Mouse (Mus musculus) liver, adult 2 months (tissue): ENCODE results near the gene Emsy. TPM values are rescaled to one million over a fixed set of nuclear protein-coding genes. Genes with fewer than 3 reads are reported as not detected.
A peak's percentile ranks its signal among the peaks of the same experiment; 100 is the strongest.

Experiments used
- DNase-seq: peaks from one replicate; pipeline ENCODE4 v3.0.0-alpha.2; 2011; ENCODE audit warnings: low read depth, low spot score; ENCODE audit errors: extremely low read depth
- H3K27ac ChIP-seq: fragments of 200-500 bp; replicated peaks from 2 replicates; pipeline ENCODE4 v1.5.1; 2012; ENCODE audit warnings: low read depth, mild to moderate bottlenecking, control low read depth, inconsistent platforms, low read length; ENCODE audit not compliant: insufficient read depth
- H3K27me3 ChIP-seq: fragments of 200-500 bp; 2 replicates; pipeline ENCODE4 v1.6.1; 2012; ENCODE audit warnings: mild to moderate bottlenecking, moderate library complexity, low read length, inconsistent platforms; ENCODE audit not compliant: control insufficient read depth, insufficient read depth
- H3K36me3 ChIP-seq: fragments of 200-500 bp; 2 replicates; pipeline ENCODE4 v1.6.1; 2012; ENCODE audit warnings: low read length, inconsistent platforms; ENCODE audit not compliant: control insufficient read depth, insufficient read depth
- H3K4me1 ChIP-seq: fragments of 200-500 bp; 2 replicates; pipeline ENCODE4 v1.6.1; 2011; ENCODE audit warnings: low read length; ENCODE audit not compliant: control insufficient read depth, insufficient read depth
- H3K4me3 ChIP-seq: fragments of 200-500 bp; 2 replicates; pipeline ENCODE4 v1.5.1; 2011; ENCODE audit warnings: low read depth, mild to moderate bottlenecking, control low read depth, low read length, moderate library complexity; ENCODE audit not compliant: insufficient read depth
- H3K79me2 ChIP-seq: fragments of 200-500 bp; 2 replicates; pipeline ENCODE4 v1.6.1; 2012; ENCODE audit warnings: inconsistent platforms, mild to moderate bottlenecking, low read length, moderate library complexity; ENCODE audit not compliant: control insufficient read depth, insufficient read depth
- H3K9ac ChIP-seq: fragments of 200-500 bp; 2 replicates; pipeline ENCODE4 v1.6.1; 2012; ENCODE audit warnings: low read depth, mild to moderate bottlenecking, control low read depth, inconsistent platforms, low read length
- CTCF ChIP-seq: fragments of 200-500 bp; IDR thresholded peaks from 2 replicates; pipeline ENCODE4 v1.5.1; 2011; ENCODE audit warnings: low read depth, low read length, control low read depth
- POLR2A ChIP-seq: fragments of 200-500 bp; IDR thresholded peaks from 2 replicates; pipeline ENCODE4 v1.6.1; 2011; ENCODE audit warnings: low read length, control low read depth; ENCODE audit not compliant: insufficient read depth; ENCODE audit errors: extremely low read depth
- WGBS: fragments of 180-500 bp; shearing (Covaris S2); methylation state at CpG from one replicate; pipeline ENCODE4 v1.1.7; 2018; 5-methylcytosine and 5-hydroxymethylcytosine counted together
- polyA plus RNA-seq: library from polyadenylated mRNA; depleted of rRNA; stranded (reverse); fragments of >200 nt; gene quantifications from 2 replicates; pipeline ENCODE4 v1.2.3, GENCODE M21; 2012; rRNA removed
- total RNA-seq: library from RNA; depleted of rRNA; stranded (reverse); fragments of >200 nt; gene quantifications from 2 replicates; pipeline ENCODE4 v1.2.3, GENCODE M21; 2014; rRNA removed

The Emsy gene
- total RNA-seq (9.1 and 10.9 TPM in 2 replicates), polyA plus RNA-seq (4.2 and 7.9 TPM in 2 replicates)

- Histone ChIP-seq H3K27me3 (no peaks in the 10 kb centered on the region), H3K27ac (peak within 1 kb of the TSS; percentile 87), H3K79me2 (no peaks in the 10 kb centered on the region; the same call in 1 of the 2 replicates), H3K4me3 (peak within 1 kb of the TSS; percentile 82), H3K9ac (peak within 1 kb of the TSS; percentile 78), H3K36me3 (peaks cover 7% of the 10 kb centered on the region; the same call in 1 of the 2 replicates), H3K4me1 (0 out of 2 replicates have a peak, but pooled peaks cover 2% of the 10 kb centered on the region)
- no peak for TF ChIP-seq CTCF
- TF ChIP-seq POLR2A = peak; percentile 67
- under 1% methylated on average over 42 of the region's 42 CpGs for WGBS
- DNase-seq = peak; percentile 100
Observed at GRCm38 (mm10) chr7:98656531-98657221, at the start of gene Emsy. Gene Emsy, minus strand, starts transcription at chr7:98656783.

DNA sequence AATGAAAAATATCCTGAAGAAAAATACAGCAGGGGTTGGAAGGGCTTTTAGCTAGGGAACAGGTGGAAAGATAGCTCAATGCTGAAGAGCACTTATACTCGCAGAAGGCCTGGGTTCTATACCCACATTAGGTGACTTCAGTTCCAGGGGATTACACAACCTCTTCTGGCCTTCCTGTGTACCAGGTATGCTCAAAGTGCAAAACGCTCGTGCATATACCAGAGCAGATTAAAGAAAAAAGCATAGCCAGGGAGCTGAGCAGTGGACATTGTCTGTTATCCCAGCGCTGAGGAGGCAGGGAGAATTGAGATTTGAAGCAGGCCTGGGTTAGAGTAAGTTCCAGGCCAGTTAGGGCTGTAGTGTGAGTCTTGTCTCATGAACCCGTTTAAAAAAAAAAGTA, 47.7 kb upstream of the Emsy start:
- peak overlapping the region; percentile 66 for H3K27ac ChIP-seq
- no peaks in the 10 kb centered on the region for H3K27me3 ChIP-seq
- DNase-seq = peak; percentile 83
- TF ChIP-seq POLR2A (no peak), CTCF (no peak)
- H3K4me1 ChIP-seq = peaks cover 11% of the 10 kb centered on the region
- peak overlapping the region; percentile 76 for H3K9ac ChIP-seq
- peaks cover 16% of the 10 kb centered on the region; the same call in 1 of the 2 replicates for H3K79me2 ChIP-seq
- H3K4me3 ChIP-seq = peak overlapping the region; percentile 34
- 14% methylated on average over 5 of the region's 5 CpGs for WGBS
- peaks cover 3% of the 10 kb centered on the region for H3K36me3 ChIP-seq

DNA sequence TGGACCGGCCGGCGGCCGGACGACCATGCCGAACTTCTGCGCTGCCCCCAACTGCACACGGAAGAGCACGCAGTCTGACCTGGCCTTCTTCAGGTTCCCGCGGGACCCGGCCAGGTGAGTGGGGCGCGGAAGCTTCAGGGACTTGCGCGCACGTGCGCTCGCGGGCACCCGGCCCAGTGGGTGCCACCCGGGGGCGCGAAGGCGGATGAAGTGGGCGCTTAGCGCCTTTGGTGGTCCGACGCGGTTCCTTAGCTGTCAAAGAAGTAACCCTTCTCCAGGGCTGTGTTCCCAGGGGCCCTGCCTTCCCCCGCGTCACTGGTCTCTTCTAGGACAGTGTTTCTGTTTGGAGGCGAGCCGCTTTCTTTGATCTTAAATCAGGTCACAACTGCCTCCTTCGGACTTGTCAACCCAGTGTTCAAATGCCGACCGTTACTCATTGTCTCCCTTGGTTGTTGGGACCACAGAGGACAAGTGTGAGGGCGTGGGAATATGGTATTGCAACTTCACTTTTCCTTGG, 46.8 kb upstream of the Emsy start:
- H3K27me3 ChIP-seq = no peaks in the 10 kb centered on the region
- H3K36me3 ChIP-seq = no peaks in the 10 kb centered on the region
- H3K9ac ChIP-seq = peak overlapping the region; percentile 92
- peak; percentile 54 for DNase-seq
- TF ChIP-seq CTCF (no peak), POLR2A (no peak)
- H3K4me1 ChIP-seq = peaks cover 11% of the 10 kb centered on the region
- peaks cover 16% of the 10 kb centered on the region; the same call in 1 of the 2 replicates for H3K79me2 ChIP-seq
- WGBS = under 1% methylated on average over 38 of the region's 38 CpGs
- H3K4me3 ChIP-seq = peak overlapping the region; percentile 93
- H3K27ac ChIP-seq = peak overlapping the region; percentile 85

- Histone ChIP-seq H3K36me3 (no peaks in the 10 kb centered on the region), H3K27me3 (no peaks in the 10 kb centered on the region), H3K4me1 (peaks cover 11% of the 10 kb centered on the region), H3K79me2 (peaks cover 16% of the 10 kb centered on the region; the same call in 1 of the 2 replicates), H3K4me3 (peak within 1 kb of the TSS; percentile 93), H3K9ac (peak within 1 kb of the TSS; percentile 92), H3K27ac (peak within 1 kb of the TSS; percentile 85)
- WGBS = under 1% methylated on average over 59 of the region's 65 CpGs
- peak; percentile 82 for TF ChIP-seq POLR2A
- peak; percentile 39; the same call in 1 of the 2 replicates for TF ChIP-seq CTCF
- peak; percentile 91 for DNase-seq
Observed at GRCm38 (mm10) chr7:98702283-98703240, 46.0 kb upstream of the Emsy start, which contains the start of gene Thap12. Gene Thap12, plus strand, starts transcription at chr7:98703103.

GRCm38 (mm10) chr7:98701771-98702170, 45.2 kb upstream of the Emsy start:
- DNase-seq = peak; percentile 25
- Histone ChIP-seq H3K27me3 (no peaks in the 10 kb centered on the region), H3K36me3 (no peaks in the 10 kb centered on the region), H3K79me2 (peaks cover 16% of the 10 kb centered on the region; the same call in 1 of the 2 replicates), H3K4me1 (peaks cover 11% of the 10 kb centered on the region), H3K9ac (peak overlapping the region; percentile 82; the same call in 1 of the 2 replicates), H3K4me3 (peak overlapping the region; percentile 66; the same call in 1 of the 2 replicates), H3K27ac (0 out of 2 replicates have a peak overlapping the region, but pooled peaks have one; percentile 10)
- TF ChIP-seq POLR2A (no peak), CTCF (no peak)
- WGBS = 8% methylated on average over 7 of the region's 7 CpGs
